Mouse (Mus musculus) C2C12 (cell line): ENCODE measurements around the gene Zfp74.

Experiments used
- CEBPB ChIP-seq: IDR thresholded peaks from one replicate; pipeline ENCODE4 v1.6.1; 2011; ENCODE audit warnings: low read depth, mild to moderate bottlenecking, control low read depth, moderate library complexity
- CTCF ChIP-seq: IDR thresholded peaks from one replicate; pipeline ENCODE4 v1.5.1; 2011; ENCODE audit not compliant: control insufficient read depth, insufficient read depth, insufficient read length
- FOSL1 ChIP-seq: IDR thresholded peaks from one replicate; pipeline ENCODE4 v1.8.0; 2011; ENCODE audit warnings: mild to moderate bottlenecking, low read length; ENCODE audit not compliant: poor library complexity, insufficient read depth, severe bottlenecking
- MAX ChIP-seq: IDR thresholded peaks from one replicate; pipeline ENCODE4 v1.6.1; 2011; ENCODE audit warnings: mild to moderate bottlenecking, control low read depth
- MYOG ChIP-seq: IDR thresholded peaks from one replicate; pipeline ENCODE4 v1.6.1; 2011; ENCODE audit not compliant: control insufficient read depth, insufficient read length; ENCODE audit errors: extremely low read depth
- USF1 ChIP-seq: IDR thresholded peaks from one replicate; pipeline ENCODE4 v1.6.1; 2011; ENCODE audit warnings: low read depth, mild to moderate bottlenecking, control low read depth, moderate library complexity

- TF ChIP-seq CTCF (no peak), MAX (no peak), FOSL1 (no peak), CEBPB (no peak), MYOG (no peak), USF1 (no peak)
These were observed 31.1 kb downstream of the Zfp74 start for GRCm38 (mm10) chr7:29922780-29923179.
